Mouse (Mus musculus): Measurements from ENCODE around the gene Ngf. TPM values are rescaled to one million over a fixed set of nuclear protein-coding genes. Genes with fewer than 3 reads are reported as not detected.

Gene Ngf
- total and polyA plus RNA-seq, 3 experiments = not detected

DNA sequence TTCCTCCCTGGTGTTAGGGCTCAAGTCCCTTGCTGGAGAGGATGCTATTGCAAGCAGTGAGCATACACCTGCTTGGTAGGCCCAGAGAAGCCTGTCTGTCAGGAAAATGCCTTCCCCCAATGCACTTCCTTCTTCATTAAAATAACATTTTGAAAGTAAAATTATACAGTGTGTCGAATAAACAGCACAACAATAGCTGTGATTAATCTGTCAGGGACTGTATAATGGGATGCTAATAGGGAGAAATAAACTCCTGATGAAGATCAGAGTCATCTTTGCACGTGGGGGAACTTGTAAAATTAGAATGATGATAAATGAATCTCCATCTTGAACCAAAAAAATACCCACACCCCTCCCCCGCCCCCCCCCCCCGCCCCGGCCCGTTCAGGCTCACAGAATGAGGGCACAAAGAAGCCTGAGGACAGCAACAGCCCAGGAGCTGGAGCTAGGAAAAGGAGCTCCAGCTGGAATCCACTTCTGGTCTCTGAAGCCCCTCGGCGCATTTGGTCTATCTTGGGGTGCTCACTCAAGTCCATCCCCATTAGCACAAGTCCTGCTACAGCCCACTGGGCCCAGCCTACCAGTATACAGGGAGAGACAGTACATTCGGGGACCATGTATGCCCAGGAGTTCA is 6.9 kb upstream of the Ngf start:
- H3K79me2 ChIP-seq (ENCODE audit: control insufficient read depth, insufficient read depth, low read length, poor library complexity) = no peaks in the 10 kb centered on the region
- no peaks in the 10 kb centered on the region for H3K9me3 ChIP-seq (replicated peaks; ENCODE audit: insufficient read depth, low read length)
- TF ChIP-seq POLR2AphosphoS5 (IDR thresholded peaks at IDR 0.05; ENCODE audit: borderline replicate concordance, low read depth, low read length) = no peak
- TF ChIP-seq MAZ (IDR thresholded peaks at IDR 0.05; ENCODE audit: low read depth, low read length) = no peak
- TF ChIP-seq GATA1 (IDR thresholded peaks at IDR 0.05; ENCODE audit: low read depth, low read length) = no peak
- TF ChIP-seq CHD1 (IDR thresholded peaks at IDR 0.05; ENCODE audit: low read depth, low read length) = no peak
- no peak for TF ChIP-seq POLR2AphosphoS2 (IDR thresholded peaks at IDR 0.05; ENCODE audit: low read length)
- no peak for TF ChIP-seq RAD21 (IDR thresholded peaks at IDR 0.05; ENCODE audit: low read depth, low read length)
- TF ChIP-seq TCF12 (IDR thresholded peaks at IDR 0.05; ENCODE audit: low read depth, low read length) = no peak
- TF ChIP-seq RCOR1 (IDR thresholded peaks at IDR 0.05; ENCODE audit: low read depth, low read length) = no peak
- no peak for TF ChIP-seq ZKSCAN1 (IDR thresholded peaks at IDR 0.05; ENCODE audit: low read depth, low read length)
- TF ChIP-seq ELF1 (IDR thresholded peaks at IDR 0.05; ENCODE audit: low read depth, low read length) = no peak
- TF ChIP-seq NELFE (IDR thresholded peaks at IDR 0.05; ENCODE audit: low read depth, low read length) = no peak
- no peak for TF ChIP-seq GABPA (IDR thresholded peaks at IDR 0.05; ENCODE audit: low read depth, low read length)
- no peak for TF ChIP-seq HCFC1 (IDR thresholded peaks at IDR 0.05; ENCODE audit: low read depth, low read length)
- no peak for TF ChIP-seq BHLHE40 (IDR thresholded peaks at IDR 0.05; ENCODE audit: borderline replicate concordance, low read depth, low read length)
- TF ChIP-seq TAL1 (IDR thresholded peaks at IDR 0.05; ENCODE audit: low read length) = no peak
- TF ChIP-seq MYC (IDR thresholded peaks at IDR 0.05; ENCODE audit: low read depth, low read length) = no peak
- TF ChIP-seq UBTF (IDR thresholded peaks at IDR 0.05; ENCODE audit: borderline replicate concordance, insufficient read depth, low read depth, low read length) = no peak
- no peak for TF ChIP-seq USF2 (IDR thresholded peaks at IDR 0.05; ENCODE audit: borderline replicate concordance in 1 of 2, insufficient read depth in 1 of 2, low read depth in 1 of 2, low read length in 2 of 2)
- TF ChIP-seq ZC3H11A (IDR thresholded peaks at IDR 0.05; ENCODE audit: low read depth, low read length) = no peak
- TF ChIP-seq MAX (IDR thresholded peaks at IDR 0.05; ENCODE audit: low read length) = no peak
- DNase-seq (ENCODE audit: low read depth, low spot score) = no peak
- H3K27ac ChIP-seq (ENCODE audit: control insufficient read depth, low read depth, low read length) = no peak overlapping the region
- H3K27me3 ChIP-seq (ENCODE audit: control insufficient read depth in 1 of 2, insufficient read depth in 2 of 2, low read length in 2 of 2) = no peaks in the 10 kb centered on the region
- no peak overlapping the region for H3K9ac ChIP-seq (ENCODE audit: control insufficient read depth, low read depth, low read length, poor library complexity, severe bottlenecking)
- H3K4me3 ChIP-seq (ENCODE audit: control insufficient read depth in 1 of 2, insufficient read depth in 1 of 2, low read depth in 2 of 2, low read length in 2 of 2) = no peak overlapping the region
- no peaks in the 10 kb centered on the region for H3K4me1 ChIP-seq (ENCODE audit: control insufficient read depth in 1 of 2, insufficient read depth in 2 of 2, low read length in 2 of 2)
- H3K36me3 ChIP-seq (ENCODE audit: control insufficient read depth in 1 of 2, insufficient read depth in 2 of 2, low read length in 2 of 2) = no peaks in the 10 kb centered on the region

DNA sequence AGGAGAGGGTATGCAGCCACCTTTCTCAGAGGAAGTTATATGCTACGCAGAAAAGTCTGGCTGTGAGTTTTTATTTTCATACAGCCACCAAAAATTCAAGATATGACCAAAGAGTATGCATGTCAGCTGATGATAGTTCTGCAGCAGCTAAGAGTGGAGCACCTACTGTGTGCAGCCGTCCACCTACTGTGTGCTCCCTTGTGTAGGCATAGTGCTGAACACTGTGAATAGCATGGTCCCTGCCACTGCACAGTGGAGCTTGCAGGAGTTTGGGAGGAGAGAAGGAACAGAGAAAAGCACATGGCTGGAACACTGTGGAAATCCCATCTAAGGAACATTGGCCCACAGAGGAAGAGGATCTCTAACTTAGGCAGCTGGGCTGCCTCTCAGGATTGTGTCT is 6.4 kb upstream of the Ngf start:
- no peak for DNase-seq (ENCODE audit: low read depth, low spot score)
- H3K4me1 ChIP-seq (ENCODE audit: control insufficient read depth in 1 of 2, insufficient read depth in 2 of 2, low read length in 2 of 2) = no peaks in the 10 kb centered on the region
- H3K9me3 ChIP-seq (replicated peaks; ENCODE audit: insufficient read depth, low read length) = no peaks in the 10 kb centered on the region
- no peaks in the 10 kb centered on the region for H3K27me3 ChIP-seq (ENCODE audit: control insufficient read depth in 1 of 2, insufficient read depth in 2 of 2, low read length in 2 of 2)
- no peaks in the 10 kb centered on the region for H3K36me3 ChIP-seq (ENCODE audit: control insufficient read depth in 1 of 2, insufficient read depth in 2 of 2, low read length in 2 of 2)
- peak; percentile 82 for TF ChIP-seq ZKSCAN1 (IDR thresholded peaks at IDR 0.05; ENCODE audit: low read depth, low read length)
- no peak for TF ChIP-seq EP300 (IDR thresholded peaks at IDR 0.05; ENCODE audit: low read depth in 1 of 2, low read length in 2 of 2)
- no peak for TF ChIP-seq ZMIZ1 (IDR thresholded peaks at IDR 0.05; ENCODE audit: low read depth, low read length)
- no peak overlapping the region for H3K4me3 ChIP-seq (ENCODE audit: control insufficient read depth in 1 of 2, insufficient read depth in 1 of 2, low read depth in 2 of 2, low read length in 2 of 2)
- no peaks in the 10 kb centered on the region for H3K79me2 ChIP-seq (ENCODE audit: control insufficient read depth, insufficient read depth, low read length, poor library complexity)
- no peak overlapping the region for H3K9ac ChIP-seq (ENCODE audit: control insufficient read depth, low read depth, low read length, poor library complexity, severe bottlenecking)
- H3K27ac ChIP-seq (ENCODE audit: control insufficient read depth, low read depth, low read length) = no peak overlapping the region
